Mouse (Mus musculus): Measurements from ENCODE around the gene Prrt3.
A peak's percentile ranks its signal among the peaks of the same experiment; 100 is the strongest.

Prrt3 gene

DNA sequence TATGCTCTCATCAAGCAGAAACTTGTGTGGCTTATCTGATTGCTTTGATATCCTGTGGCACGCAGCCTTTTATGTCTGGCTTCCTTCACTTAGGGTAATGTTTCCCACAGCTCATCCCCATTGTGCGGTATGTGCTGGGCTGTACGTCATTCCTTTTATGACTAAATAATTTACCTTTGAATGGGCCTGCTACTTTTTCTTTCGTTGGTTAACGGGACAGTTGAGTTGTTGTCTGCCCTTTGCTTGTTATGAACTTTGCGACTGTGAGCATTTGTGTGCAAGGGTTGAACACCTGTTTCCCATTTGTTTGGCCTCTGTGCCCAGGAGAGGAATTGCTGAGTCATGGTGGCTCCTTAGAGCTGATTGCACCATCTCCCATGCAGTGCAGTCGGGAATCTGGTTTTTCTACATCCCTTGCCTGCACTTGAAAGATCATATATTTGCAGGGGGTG lies 14.6 kb downstream of the Prrt3 start:
- peak; percentile 78 for DNase-seq

DNA sequence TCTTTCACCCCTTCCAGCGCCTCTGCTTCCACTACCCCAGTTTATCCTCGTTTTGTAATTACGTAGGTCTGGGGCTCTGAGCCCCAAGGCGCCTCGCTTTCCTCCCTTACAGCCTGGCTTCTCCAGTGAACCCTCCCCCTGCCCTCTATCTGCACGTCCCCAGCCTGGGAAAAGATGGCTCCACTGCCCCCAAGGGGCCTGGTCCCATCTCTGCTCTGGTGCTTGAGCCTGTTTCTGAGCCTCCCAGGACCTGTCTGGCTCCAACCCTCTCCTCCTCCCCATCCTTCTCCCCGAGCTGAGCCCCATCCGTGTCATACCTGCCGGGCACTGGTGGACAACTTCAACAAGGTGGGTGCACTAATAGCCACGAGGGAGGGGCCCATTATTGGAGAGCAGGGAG lies 18.0 kb downstream of the Prrt3 start:
- peak; percentile 59 for DNase-seq

DNA sequence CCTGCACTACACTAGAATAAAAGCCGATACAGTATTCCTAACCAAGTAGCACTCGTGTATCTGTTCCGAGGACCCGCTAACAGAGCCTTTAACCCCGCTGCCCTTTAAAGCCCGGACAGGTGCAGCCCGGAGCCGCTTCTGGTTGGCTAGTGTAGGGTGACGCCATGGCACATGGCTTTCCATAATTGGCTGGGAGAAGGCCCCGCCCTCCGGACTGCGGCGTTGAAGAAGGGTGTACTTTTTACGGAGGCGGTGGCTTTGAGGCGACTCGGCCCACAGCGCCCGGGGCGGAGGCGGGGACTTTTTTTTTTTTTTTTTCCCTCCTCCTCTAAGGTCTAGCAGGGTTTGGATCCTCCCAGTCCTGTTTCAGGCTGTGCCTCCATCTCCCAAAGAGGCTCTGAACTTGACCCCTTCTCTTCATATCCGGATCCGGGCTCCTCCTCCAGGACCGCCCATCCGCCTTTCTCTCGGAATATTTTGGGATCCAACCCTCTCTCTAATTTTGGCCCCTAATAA lies 18.6 kb downstream of the Prrt3 start, which contains the start of gene Creld1:
Gene Creld1 (plus strand): TSS at position 198 of the 516 bp plus-strand sequence.
- DNase-seq: peak; percentile 94

DNA sequence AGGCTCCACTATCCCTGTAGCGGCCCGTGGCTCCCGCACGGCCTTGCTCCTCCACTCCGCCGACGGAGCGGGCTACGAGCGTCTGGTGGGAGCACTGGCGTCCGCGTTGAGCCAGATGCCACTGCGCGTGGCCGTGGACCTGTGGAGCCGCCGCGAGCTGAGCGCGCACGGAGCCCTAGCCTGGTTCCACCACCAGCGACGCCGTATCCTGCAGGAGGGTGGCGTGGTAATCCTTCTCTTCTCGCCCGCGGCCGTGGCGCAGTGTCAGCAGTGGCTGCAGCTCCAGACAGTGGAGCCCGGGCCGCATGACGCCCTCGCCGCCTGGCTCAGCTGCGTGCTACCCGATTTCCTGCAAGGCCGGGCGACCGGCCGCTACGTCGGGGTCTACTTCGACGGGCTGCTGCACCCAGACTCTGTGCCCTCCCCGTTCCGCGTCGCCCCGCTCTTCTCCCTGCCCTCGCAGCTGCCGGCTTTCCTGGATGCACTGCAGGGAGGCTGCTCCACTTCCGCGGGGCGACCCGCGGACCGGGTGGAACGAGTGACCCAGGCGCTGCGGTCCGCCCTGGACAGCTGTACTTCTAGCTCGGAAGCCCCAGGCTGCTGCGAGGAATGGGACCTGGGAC lies 19.1 kb downstream of the Prrt3 start:
- DNase-seq: peak; percentile 51

DNA sequence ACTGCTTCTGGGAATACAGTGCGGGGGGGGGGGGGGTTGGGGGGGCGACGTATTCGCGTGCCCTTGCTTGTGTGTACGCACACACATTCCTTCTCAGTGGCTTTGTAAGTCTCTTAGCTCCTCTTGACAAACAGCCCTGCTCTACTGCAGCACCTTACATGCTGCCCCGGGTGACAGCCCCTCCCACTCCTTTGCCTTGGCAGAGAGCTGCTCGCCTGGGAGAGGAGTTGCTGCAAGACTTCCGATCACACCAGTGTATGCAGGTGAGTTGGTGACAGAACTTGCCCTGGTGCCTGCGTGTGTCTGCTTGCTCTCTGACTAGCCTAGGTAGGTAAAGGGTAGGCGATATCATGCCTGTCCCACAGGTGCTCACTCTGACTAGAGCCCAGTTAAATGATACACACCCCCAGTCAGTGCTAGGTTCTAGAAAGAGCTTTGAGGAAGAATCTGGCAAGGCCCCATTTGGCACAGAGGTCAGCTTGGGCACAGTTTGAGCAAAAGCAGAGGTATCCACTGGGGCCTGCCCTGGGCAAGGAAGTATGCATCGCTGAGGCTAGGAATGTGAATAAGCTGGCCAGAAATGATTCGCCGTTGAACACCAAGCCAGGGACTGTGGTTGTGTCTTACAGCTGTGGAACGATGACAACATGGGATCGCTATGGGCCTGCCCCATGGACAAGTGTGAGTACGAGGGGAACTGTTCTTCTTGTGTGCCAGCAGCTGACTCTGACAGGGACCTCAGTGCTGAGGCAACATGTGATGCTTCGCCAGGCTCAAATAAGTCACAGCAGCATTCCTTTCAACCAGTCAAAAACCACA lies 21.0 kb downstream of the Prrt3 start:
- DNase-seq: no peak

DNA sequence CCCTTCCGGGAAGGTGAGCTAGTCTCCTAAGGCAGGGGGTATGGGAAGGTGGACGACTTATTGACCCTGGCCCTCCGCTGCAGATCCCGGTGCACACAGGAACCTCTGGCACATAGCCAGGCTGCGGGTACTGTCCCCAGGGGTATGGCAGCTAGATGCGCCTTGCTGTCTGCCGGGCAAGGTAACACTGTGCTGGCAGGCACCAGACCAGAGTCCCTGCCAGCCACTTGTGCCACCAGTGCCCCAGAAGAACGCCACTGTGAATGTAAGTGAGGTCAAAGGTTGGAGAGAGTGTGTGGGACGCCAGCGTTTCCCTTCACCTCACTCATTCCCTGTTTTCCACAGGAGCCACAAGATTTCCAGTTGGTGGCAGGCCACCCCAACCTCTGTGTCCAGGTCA lies 22.8 kb downstream of the Prrt3 start:
- DNase-seq: no peak

DNA sequence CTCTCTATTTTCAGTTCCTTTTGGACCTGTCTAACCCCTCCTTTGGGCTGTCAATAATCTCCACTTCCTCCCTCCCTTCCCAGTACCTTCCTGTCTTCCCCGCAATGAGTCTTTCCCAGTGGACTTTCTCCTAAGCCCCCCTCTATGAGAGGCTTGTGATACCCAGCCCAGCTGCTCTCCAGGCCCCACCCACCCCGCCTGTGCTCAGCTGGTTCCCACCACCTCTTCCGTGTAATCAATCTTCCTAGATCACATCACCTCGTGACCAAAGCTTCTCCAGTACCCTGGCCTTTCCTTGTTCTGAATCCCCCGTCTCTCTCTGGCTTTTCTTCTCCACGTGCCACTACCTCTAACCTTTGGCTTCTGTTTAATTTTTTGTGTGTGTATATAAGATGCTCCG lies 24.4 kb downstream of the Prrt3 start:
- DNase-seq: no peak

DNA sequence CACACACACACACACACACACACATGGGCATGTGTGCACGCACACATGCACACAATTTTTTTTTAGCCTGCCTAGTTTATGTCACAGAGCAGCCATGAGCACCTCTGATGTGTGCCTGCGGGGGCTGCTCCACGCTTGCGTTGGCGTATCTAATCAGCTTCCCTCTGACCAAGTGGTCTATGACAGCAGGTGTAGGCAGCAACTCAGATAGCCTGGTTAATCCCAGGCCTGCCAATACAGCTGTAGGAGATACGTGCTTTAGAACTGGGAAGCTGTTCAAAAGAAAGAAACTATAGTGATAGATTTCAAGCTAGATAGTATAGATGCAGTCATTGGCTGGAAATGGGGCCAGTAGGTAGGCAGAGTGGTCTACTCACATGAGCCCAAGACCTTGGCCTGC lies 28.0 kb downstream of the Prrt3 start:
- no peak for DNase-seq

DNA sequence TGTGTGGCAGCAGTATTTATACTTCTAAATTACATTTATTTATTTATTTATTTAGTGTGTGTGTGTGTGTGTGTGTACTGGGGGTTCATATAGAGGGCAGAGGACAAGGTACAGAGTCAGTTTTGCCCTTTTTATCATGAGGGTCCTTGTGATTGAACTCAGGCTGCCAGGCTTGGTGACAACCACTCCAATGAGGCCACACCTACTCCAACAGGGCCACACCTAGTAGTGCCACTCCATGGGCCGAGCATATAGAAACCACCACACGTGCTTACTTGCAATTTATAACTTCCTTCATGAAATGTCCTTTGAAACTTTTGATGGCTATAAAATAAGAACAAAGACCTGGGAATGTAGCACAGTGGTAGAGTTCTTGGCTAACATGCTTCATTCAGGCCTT lies 28.5 kb downstream of the Prrt3 start:
- DNase-seq: no peak

DNA sequence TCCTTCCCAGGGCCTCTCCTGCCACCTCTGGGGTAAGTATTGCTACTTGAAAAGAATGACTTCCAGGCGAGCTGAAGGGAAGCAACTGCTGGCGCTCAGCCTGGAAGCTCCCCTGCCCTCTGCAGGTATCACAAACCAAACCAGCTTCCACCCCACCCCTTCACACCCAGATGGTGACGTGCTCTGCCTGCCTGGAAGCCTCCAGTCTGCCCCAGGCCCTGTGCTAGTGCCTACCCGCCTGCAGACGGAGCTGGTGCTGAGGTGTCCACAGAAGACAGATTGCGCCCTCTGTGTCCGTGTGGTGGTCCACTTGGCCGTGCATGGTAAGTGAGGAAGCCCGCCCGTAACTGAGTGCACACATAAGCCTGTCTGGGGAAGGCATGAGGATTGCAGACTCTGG lies 29.7 kb downstream of the Prrt3 start:
- DNase-seq: no peak

DNA sequence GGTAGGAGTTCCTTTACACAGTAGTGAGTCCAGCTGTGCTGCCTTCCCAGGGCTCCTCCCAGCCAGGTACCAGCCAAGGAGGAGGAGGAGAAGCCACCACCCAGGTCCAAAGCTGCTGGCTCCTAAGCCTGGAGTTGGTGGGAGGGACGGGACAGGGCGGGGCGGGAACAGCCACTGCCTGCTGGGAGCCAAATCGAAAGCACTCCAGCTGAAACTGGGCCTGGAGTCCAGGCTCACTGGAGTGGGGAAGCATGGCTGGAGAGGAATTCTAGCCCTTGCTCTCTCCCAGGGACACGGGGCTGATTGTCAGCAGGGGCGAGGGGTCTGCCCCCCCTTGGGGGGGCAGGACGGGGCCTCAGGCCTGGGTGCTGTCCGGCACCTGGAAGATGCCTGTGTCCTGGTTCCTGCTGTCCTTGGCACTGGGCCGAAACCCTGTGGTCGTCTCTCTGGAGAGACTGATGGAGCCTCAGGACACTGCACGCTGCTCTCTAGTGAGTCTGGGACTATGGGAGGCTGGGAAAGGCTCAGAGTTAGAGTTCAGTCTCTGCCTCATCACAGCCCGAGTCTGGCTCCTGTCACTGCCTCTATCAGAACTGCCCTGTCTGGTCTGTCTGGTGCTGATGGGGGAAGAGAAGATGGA lies 30.3 kb downstream of the Prrt3 start, which contains the start of gene Il17rc:
Gene Il17rc (plus strand): TSS at position 131 of the 640 bp plus-strand sequence.
- no peak for DNase-seq

DNA sequence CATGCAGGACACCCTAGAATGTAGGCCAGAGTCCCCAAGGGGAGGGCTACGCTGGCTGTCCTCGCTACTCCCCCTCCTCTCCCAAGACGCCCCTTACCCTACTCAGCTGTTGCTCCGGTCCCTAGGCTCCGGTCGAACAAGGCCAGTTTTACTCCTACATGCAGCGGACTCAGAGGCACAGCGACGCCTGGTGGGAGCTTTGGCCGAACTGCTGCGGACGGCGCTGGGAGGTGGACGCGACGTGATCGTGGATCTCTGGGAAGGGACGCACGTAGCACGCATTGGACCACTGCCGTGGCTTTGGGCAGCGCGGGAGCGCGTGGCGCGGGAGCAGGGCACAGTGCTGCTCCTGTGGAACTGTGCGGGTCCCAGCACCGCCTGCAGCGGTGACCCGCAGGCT lies 32.3 kb downstream of the Prrt3 start:
- DNase-seq: peak; percentile 85

DNA sequence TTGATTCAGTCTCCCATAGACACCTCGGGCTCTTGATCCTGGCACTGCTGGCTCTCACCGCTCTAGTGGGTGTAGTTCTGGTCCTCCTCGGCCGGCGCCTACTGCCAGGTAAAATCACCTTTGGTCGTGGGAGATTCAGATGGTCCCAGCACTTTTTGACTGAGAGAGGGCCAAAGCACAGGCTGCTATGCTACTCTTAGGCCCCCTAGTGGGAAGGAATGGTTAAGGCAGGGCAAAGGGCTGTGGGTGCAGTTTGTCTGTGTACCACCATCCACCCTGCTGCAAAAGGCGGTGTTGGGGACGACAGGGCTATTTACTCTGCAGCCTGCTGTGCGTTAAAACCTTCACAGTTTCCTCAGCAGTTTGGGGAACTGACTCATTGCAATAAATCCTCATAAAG lies 32.7 kb downstream of the Prrt3 start:
- peak; percentile 80 for DNase-seq

DNA sequence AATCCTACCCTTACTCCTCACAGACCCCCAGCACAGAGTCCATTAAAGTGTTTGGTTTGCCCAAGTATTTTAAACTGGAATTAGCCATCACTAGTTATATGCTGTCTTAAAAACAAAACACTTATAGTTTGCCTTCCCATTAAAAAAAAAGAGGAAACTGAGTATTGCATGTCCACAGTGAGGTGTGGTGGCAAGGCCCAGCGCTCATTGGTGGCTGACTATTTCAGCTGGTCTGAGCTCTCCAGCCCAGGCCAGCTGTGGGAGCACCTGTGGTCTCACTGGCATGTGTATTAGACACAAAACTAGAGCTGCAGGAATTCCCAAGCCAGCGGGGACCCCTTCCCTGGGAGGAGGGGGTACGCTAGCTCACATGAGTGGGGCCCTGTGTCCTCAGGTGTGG lies 33.2 kb downstream of the Prrt3 start:
- no peak for DNase-seq

DNA sequence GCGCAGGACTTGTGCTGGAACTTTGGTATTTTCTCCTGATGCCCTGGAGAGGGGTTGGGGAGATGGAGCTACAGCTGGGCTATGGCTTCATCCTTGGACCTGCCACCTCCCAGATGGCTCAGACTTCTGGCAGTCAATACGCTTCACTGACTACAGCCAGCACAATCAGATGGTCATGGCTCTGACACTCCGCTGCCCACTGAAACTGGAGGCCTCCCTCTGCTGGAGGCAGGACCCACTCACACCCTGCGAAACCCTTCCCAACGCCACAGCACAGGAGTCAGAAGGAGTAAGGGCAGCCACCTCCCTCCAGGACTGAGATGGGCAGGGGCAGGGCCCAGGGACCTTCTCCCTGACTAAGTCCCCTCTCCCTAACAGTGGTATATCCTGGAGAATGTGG lies 36.1 kb downstream of the Prrt3 start:
- DNase-seq: no peak

DNA sequence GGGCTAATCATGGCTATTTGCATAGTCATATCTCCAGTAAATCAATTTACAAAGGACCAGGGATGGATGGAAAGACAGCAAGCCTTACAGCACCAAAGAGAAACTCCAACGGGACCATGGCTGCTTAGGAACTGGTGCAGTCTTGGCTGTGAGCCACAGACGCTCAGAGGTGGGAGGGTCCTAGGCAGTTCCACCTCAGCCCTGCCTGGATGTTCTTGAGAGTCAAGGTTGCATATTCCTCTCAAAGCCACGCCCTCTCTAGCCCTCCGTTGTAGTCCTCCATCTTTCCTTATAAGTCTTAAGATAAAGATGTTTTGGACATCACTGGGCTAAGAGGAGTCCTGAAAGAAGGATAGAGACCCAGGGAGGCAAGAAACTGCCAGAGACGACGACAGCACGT lies 37.7 kb downstream of the Prrt3 start:
- no peak for DNase-seq

DNA sequence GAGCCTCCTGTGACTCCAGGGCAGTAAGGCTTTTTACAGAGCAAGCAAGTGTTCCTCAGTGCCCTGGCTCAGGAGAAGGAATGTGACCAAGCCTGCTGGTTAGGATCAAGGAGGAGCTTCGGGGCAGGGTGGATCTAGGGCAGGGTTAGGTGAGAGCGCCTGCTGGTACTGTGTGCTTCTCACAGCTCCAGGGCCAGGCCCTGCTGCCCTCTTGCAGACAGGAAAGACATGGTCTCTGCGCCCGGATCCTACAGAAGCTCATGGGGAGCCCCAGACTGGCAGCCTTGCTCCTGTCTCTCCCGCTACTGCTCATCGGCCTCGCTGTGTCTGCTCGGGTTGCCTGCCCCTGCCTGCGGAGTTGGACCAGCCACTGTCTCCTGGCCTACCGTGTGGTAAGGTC lies 43.1 kb downstream of the Prrt3 start:
- no peak for DNase-seq

DNA sequence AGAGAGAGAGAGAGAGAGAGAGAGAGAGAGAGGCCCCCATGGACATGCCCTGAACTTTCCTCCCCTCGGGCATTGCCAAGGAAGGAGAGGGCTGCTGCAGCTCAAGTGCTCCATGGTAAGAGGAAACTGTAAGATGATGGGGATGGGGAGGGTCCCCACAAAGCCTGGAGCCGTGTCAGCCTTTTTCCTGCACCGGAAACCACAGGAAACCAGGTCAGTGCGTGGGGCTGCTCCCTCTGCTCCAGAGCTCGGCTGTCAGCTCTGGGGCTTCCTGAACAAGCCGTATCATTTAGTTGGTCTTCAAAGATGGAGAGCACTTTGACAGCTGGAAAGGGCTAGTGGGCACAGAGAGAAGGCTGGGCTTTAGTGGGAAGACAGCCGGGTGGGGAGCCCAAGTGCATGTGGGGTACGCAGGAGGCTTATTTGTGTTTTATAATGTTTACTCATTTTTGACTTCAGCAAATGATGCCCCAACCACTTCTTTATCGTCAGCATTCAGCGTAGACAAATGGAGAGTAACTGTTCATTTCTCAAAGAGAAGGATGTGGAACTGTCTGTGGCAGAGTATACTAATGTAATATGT lies 43.7 kb downstream of the Prrt3 start, which contains the start of gene Il17re:
Gene Il17re (plus strand): TSS at position 533 of the 583 bp plus-strand sequence.
- no peak for DNase-seq

DNA sequence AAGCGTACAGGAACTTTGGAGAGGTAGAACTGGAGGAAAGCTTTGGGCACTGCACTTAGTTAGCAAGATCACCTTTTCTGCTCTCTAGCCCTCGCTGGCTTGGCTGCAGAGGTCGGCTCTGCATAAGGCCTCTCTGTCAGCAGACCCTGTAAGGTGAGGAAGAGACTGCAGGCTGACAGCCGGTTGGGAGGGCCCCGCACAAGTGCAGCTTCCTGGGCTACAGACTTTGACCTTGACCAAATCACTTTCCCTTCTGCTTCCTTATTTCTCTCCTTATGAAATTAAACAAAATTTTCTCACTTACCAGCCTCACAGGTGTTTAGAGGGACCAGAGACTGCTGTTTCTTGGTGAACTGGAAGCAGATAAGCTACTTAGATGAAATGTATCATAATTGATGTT lies 46.7 kb downstream of the Prrt3 start:
- DNase-seq: no peak

DNA sequence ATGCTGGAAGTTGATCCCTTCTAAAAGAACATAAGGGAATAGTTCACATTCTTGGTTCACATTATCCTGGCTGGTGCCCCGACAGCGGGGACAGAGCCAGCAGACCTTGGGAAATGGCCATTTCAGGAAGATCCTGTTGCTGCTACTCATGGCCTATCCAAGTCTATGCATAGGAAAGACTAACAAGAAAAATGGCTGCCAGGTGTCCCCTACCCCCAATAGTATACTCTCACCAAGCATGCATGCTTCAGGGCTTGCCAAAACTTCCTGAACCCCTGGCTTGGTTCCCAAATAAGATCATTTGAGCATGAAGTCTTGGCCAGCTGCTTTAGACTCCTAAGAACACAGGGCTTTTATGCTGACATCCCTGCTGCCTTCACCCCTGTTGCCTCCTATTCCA lies 49.9 kb downstream of the Prrt3 start:
- DNase-seq: no peak

DNA sequence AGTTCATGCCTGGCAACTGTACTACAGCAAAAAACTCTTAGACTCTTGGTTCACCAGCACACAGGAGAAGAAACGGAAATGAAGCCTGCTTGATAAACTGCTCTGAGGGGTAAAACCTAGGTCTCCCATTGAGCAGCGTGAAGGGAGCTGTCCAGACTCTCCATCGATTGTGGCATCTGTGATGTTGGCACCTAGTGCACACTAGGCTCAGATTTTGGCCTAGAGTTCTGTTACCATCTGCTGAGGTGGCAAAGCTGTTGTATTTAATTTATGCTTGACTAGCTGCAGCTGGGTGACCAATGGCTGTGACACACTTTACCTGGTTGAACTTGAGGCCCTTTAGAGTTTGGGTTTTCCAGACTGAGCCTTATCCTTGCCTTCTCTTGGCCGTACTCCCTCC lies 54.1 kb downstream of the Prrt3 start:
- no peak for DNase-seq

DNA sequence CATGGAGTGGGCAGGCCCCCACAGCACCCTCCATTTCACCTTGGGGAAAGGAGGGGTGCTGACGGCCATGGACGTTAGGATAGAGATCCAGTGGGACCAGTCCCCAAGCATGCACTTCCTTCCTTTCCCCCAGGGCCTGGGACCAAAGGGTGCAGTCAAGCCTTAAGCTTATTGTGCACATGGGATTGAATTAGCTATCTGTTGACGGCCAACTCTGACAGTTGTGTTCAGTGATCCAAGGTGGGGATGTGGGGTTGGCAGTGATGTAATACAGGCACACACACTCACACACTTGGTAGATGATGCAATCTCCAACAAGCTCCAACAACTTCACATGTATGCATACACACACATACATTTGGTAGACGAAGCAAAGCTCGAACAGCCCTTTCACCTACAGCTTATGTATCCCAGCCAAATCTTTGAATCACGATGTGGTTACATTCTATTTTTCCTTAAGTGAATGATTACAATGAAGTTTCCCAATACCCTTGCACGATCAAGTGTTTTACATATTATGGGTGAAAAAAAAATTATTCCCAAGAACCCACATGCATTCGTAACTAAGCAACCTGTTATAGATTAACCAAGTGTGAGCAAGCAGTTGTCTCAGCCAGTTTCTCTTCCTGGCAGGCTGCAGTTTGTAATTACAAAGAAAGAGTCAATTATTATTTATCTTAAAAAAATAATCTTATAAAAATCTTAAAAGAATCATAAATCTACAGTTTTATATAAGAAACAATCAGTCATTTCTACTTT lies 57.3 kb downstream of the Prrt3 start:
- DNase-seq: no peak
